Mouse (Mus musculus): ENCODE measurements at regions not wholly inside any gene's neighbourhood (a gene's known extent, or its start where the extent isn't known, plus 50 kb on each side); places are given as distances from the start of the nearest gene placed in this dataset.

DNA sequence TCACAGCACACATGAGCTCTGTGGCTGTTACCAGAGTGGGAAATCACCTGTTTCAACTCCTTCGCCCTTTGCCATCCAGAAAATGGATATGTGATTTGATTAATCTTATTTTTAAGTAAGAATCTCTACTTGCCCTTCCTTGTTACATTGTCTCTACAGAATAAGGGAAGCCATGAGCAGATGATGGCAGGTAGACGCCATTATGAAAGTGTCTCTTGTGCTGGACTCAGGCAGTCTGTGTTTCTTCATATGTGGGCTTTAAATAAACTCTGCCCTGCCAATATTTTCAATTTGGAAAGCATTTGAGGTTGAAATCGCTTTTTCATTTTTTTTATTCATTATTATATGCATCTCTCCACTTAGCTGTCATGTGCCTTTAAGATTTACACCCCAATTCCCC lies 394.6 kb downstream of the Basp1 start:
- Histone ChIP-seq H3K36me3 (ENCODE audit: insufficient read depth, low read length) (no peaks in the 10 kb centered on the region), H3K9me3 (ENCODE audit: low read length) (no peaks in the 10 kb centered on the region), H3K4me1 (replicated peaks; ENCODE audit: low read depth, low read length) (peaks cover 25% of the 10 kb centered on the region), H3K27me3 (ENCODE audit: insufficient read depth, low read length) (no peaks in the 10 kb centered on the region), H3K4me3 (replicated peaks; ENCODE audit: low read length) (no peak overlapping the region)
- TF ChIP-seq POU5F1 (IDR thresholded peaks at IDR 0.05; ENCODE audit: borderline replicate concordance, low read length) (no peak), NANOG (IDR thresholded peaks at IDR 0.05; ENCODE audit: borderline replicate concordance, low read length) (no peak), CTCF (conservative IDR thresholded peaks at IDR 0.05; ENCODE audit: low read length) (no peak)

DNA sequence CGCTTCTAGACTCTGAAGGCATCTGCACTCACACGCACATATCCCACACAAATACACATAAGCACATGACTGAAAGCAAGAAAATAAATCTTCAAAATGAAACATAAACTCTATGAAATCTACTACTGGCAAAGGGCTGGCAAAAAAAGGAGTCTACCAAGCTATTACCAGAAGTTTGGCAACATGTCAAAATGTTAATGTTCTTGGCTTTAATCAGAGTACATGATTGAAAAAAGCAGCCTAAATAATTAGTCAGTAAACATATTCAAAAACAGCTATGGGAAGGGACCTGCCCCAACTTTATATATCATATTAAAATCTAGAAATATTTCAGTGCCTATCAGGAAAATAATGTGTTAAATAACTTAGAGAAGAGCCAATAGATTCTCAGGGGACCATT lies 405.8 kb downstream of the Basp1 start:
- Histone ChIP-seq H3K4me3 (replicated peaks; ENCODE audit: low read length) (no peak overlapping the region), H3K27me3 (ENCODE audit: insufficient read depth, low read length) (no peaks in the 10 kb centered on the region), H3K4me1 (replicated peaks; ENCODE audit: low read depth, low read length) (no peaks in the 10 kb centered on the region), H3K9me3 (ENCODE audit: low read length) (peaks cover 21% of the 10 kb centered on the region), H3K36me3 (ENCODE audit: insufficient read depth, low read length) (no peaks in the 10 kb centered on the region)
- TF ChIP-seq NANOG (IDR thresholded peaks at IDR 0.05; ENCODE audit: borderline replicate concordance, low read length) (no peak), POU5F1 (IDR thresholded peaks at IDR 0.05; ENCODE audit: borderline replicate concordance, low read length) (no peak), CTCF (conservative IDR thresholded peaks at IDR 0.05; ENCODE audit: low read length) (no peak)

- Histone ChIP-seq H3K4me3 (replicated peaks; ENCODE audit: low read length) (no peak overlapping the region), H3K4me1 (replicated peaks; ENCODE audit: low read depth, low read length) (no peaks in the 10 kb centered on the region), H3K9me3 (ENCODE audit: low read length) (no peaks in the 10 kb centered on the region), H3K27me3 (ENCODE audit: insufficient read depth, low read length) (no peaks in the 10 kb centered on the region), H3K36me3 (ENCODE audit: insufficient read depth, low read length) (no peaks in the 10 kb centered on the region)
- TF ChIP-seq NANOG (IDR thresholded peaks at IDR 0.05; ENCODE audit: borderline replicate concordance, low read length) (no peak), POU5F1 (IDR thresholded peaks at IDR 0.05; ENCODE audit: borderline replicate concordance, low read length) (no peak), CTCF (conservative IDR thresholded peaks at IDR 0.05; ENCODE audit: low read length) (no peak)
Measured at GRCm38 (mm10) chr15:25000171-25000570, 413.4 kb downstream of the Basp1 start.

DNA sequence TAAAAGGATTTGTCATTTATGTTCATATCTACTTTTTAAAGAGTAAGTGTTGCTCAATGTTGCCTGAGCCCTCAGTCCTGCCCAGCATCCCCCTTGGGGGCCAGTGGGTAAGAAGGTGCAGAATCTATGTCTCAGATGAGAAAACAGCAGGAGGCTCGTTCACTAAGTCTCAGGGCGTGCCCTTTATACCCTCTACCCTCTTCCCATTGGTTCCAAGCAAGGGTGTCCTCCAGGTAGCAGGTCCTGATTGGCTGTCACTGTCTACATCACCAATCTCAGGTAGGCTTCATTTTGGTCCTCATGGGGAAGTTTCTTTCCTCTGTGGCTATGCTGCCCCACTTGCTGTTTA lies 420.3 kb downstream of the Basp1 start:
- no peak overlapping the region for H3K4me3 ChIP-seq (replicated peaks; ENCODE audit: low read length)
- TF ChIP-seq POU5F1 (IDR thresholded peaks at IDR 0.05; ENCODE audit: borderline replicate concordance, low read length) (no peak), NANOG (IDR thresholded peaks at IDR 0.05; ENCODE audit: borderline replicate concordance, low read length) (no peak), CTCF (conservative IDR thresholded peaks at IDR 0.05; ENCODE audit: low read length) (no peak)
- no peaks in the 10 kb centered on the region for H3K9me3 ChIP-seq (ENCODE audit: low read length)
- no peaks in the 10 kb centered on the region for H3K4me1 ChIP-seq (replicated peaks; ENCODE audit: low read depth, low read length)
- H3K27me3 ChIP-seq (ENCODE audit: insufficient read depth, low read length), result no peaks in the 10 kb centered on the region
- no peaks in the 10 kb centered on the region for H3K36me3 ChIP-seq (ENCODE audit: insufficient read depth, low read length)

DNA sequence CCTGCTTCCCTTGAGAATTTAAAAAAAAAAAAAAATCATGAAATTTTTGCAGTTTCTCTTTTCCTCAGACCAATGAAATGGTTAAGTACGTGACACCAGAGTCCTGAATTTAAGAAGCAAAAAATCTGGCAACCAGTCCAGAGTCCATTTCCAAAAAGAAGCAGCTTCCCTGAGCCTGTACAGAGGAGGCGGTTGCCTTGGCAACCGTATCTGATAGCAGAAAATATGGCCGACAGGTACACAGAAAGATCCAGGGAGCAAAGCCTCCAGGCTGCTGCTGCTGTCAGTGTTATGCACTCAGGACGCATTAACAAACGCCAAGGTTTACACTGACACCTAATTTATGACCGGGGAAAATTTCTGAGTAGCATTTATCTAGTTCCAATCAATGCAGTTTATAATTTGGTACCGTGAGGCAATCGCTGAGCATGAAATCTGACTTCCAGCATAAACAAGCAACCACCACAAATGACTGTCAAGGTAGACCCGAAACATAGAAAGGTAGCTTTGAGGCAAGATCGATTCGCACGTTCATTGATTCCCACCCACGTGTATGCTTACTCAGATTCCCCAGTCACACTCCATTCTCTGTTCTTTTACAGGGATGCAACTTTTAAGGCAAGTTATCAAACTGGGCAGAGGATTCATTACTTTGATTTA lies 420.8 kb downstream of the Basp1 start:
- no peaks in the 10 kb centered on the region for H3K36me3 ChIP-seq (ENCODE audit: insufficient read depth, low read length)
- H3K27me3 ChIP-seq (ENCODE audit: insufficient read depth, low read length), result no peaks in the 10 kb centered on the region
- TF ChIP-seq NANOG (IDR thresholded peaks at IDR 0.05; ENCODE audit: borderline replicate concordance, low read length) (no peak), CTCF (conservative IDR thresholded peaks at IDR 0.05; ENCODE audit: low read length) (no peak), POU5F1 (IDR thresholded peaks at IDR 0.05; ENCODE audit: borderline replicate concordance, low read length) (no peak)
- no peaks in the 10 kb centered on the region for H3K4me1 ChIP-seq (replicated peaks; ENCODE audit: low read depth, low read length)
- H3K9me3 ChIP-seq (ENCODE audit: low read length), result no peaks in the 10 kb centered on the region
- no peak overlapping the region for H3K4me3 ChIP-seq (replicated peaks; ENCODE audit: low read length)

GRCm38 (mm10) chr15:24990082-24990786 lies 423.3 kb downstream of the Basp1 start:
- TF ChIP-seq CTCF (conservative IDR thresholded peaks at IDR 0.05; ENCODE audit: low read length), result no peak
- TF ChIP-seq POU5F1 (IDR thresholded peaks at IDR 0.05; ENCODE audit: borderline replicate concordance, low read length), result no peak
- TF ChIP-seq NANOG (IDR thresholded peaks at IDR 0.05; ENCODE audit: borderline replicate concordance, low read length), result no peak
- no peak overlapping the region for H3K4me3 ChIP-seq (replicated peaks; ENCODE audit: low read length)
- no peaks in the 10 kb centered on the region for H3K36me3 ChIP-seq (ENCODE audit: insufficient read depth, low read length)
- H3K27me3 ChIP-seq (ENCODE audit: insufficient read depth, low read length), result no peaks in the 10 kb centered on the region
- H3K9me3 ChIP-seq (ENCODE audit: low read length), result no peaks in the 10 kb centered on the region
- H3K4me1 ChIP-seq (replicated peaks; ENCODE audit: low read depth, low read length), result no peaks in the 10 kb centered on the region

- no peaks in the 10 kb centered on the region for H3K9me3 ChIP-seq (ENCODE audit: low read length)
- H3K4me1 ChIP-seq (replicated peaks; ENCODE audit: low read depth, low read length), result no peaks in the 10 kb centered on the region; the same call in 1 of the 2 replicates
- TF ChIP-seq POU5F1 (IDR thresholded peaks at IDR 0.05; ENCODE audit: borderline replicate concordance, low read length), result no peak
- no peak for TF ChIP-seq CTCF (conservative IDR thresholded peaks at IDR 0.05; ENCODE audit: low read length)
- no peak for TF ChIP-seq NANOG (IDR thresholded peaks at IDR 0.05; ENCODE audit: borderline replicate concordance, low read length)
- H3K36me3 ChIP-seq (ENCODE audit: insufficient read depth, low read length), result no peaks in the 10 kb centered on the region
- no peaks in the 10 kb centered on the region for H3K27me3 ChIP-seq (ENCODE audit: insufficient read depth, low read length)
- no peak overlapping the region for H3K4me3 ChIP-seq (replicated peaks; ENCODE audit: low read length)
Measured at GRCm38 (mm10) chr15:24980841-24981240, 432.7 kb downstream of the Basp1 start.

GRCm38 (mm10) chr15:24972020-24972419 lies 441.5 kb downstream of the Basp1 start:
- Histone ChIP-seq H3K4me3 (replicated peaks; ENCODE audit: low read length) (no peak overlapping the region), H3K36me3 (ENCODE audit: insufficient read depth, low read length) (no peaks in the 10 kb centered on the region), H3K9me3 (ENCODE audit: low read length) (no peaks in the 10 kb centered on the region), H3K4me1 (replicated peaks; ENCODE audit: low read depth, low read length) (0 out of 2 replicates have a peak, but pooled peaks cover 4% of the 10 kb centered on the region), H3K27me3 (ENCODE audit: insufficient read depth, low read length) (no peaks in the 10 kb centered on the region)
- no peak for TF ChIP-seq NANOG (IDR thresholded peaks at IDR 0.05; ENCODE audit: borderline replicate concordance, low read length)
- no peak for TF ChIP-seq CTCF (conservative IDR thresholded peaks at IDR 0.05; ENCODE audit: low read length)
- TF ChIP-seq POU5F1 (IDR thresholded peaks at IDR 0.05; ENCODE audit: borderline replicate concordance, low read length), result no peak
